Mouse (Mus musculus) 416B (cell line): ENCODE results near the gene Gm20388.

Experiments
- DNase-seq: peaks from one replicate; pipeline ENCODE4 v3.0.0; 2011; ENCODE audit warnings: low read depth

The Gm20388 gene

GRCm38 (mm10) chr8:121868896-121869295 is 1958.3 kb downstream of the Gm20388 start:
- no peak for DNase-seq

- DNase-seq = no peak
These were observed 1959.5 kb downstream of the Gm20388 start for GRCm38 (mm10) chr8:121870190-121870589.

GRCm38 (mm10) chr8:121871833-121872440 is 1961.3 kb downstream of the Gm20388 start:
- DNase-seq = peak; percentile 38

GRCm38 (mm10) chr8:121874031-121874430 is 1963.4 kb downstream of the Gm20388 start:
- peak; percentile 61 for DNase-seq

- no peak for DNase-seq
These were observed 1964.4 kb downstream of the Gm20388 start for GRCm38 (mm10) chr8:121875045-121875444.

GRCm38 (mm10) chr8:121875517-121875916 is 1964.9 kb downstream of the Gm20388 start:
- no peak for DNase-seq

- no peak for DNase-seq
These were observed 1966.6 kb downstream of the Gm20388 start for GRCm38 (mm10) chr8:121877212-121877611.

- no peak for DNase-seq
These were observed 1967.3 kb downstream of the Gm20388 start for GRCm38 (mm10) chr8:121877828-121878480.

GRCm38 (mm10) chr8:121879712-121880111 is 1969.1 kb downstream of the Gm20388 start:
- DNase-seq = no peak

GRCm38 (mm10) chr8:121880818-121881217 is 1970.2 kb downstream of the Gm20388 start:
- no peak for DNase-seq

- DNase-seq = no peak
These were observed 1971.3 kb downstream of the Gm20388 start for GRCm38 (mm10) chr8:121881921-121882320.

GRCm38 (mm10) chr8:121884181-121884580 is 1973.5 kb downstream of the Gm20388 start:
- DNase-seq = no peak

GRCm38 (mm10) chr8:121885001-121885400 is 1974.4 kb downstream of the Gm20388 start:
- no peak for DNase-seq

- no peak for DNase-seq
These were observed 1974.8 kb downstream of the Gm20388 start for GRCm38 (mm10) chr8:121885433-121885832.

- no peak for DNase-seq
These were observed 1976.9 kb downstream of the Gm20388 start for GRCm38 (mm10) chr8:121887547-121887946.

- DNase-seq = no peak
These were observed 1978.7 kb downstream of the Gm20388 start for GRCm38 (mm10) chr8:121889317-121889716.

GRCm38 (mm10) chr8:121889810-121890785 is 1979.5 kb downstream of the Gm20388 start:
- DNase-seq = no peak

- peak; percentile 46 for DNase-seq
These were observed 1982.2 kb downstream of the Gm20388 start for GRCm38 (mm10) chr8:121892875-121893274.

- no peak for DNase-seq
These were observed 1985.3 kb downstream of the Gm20388 start for GRCm38 (mm10) chr8:121895910-121896309.

- no peak for DNase-seq
These were observed 1986.0 kb downstream of the Gm20388 start for GRCm38 (mm10) chr8:121896476-121897145.

- no peak for DNase-seq
These were observed 1986.6 kb downstream of the Gm20388 start for GRCm38 (mm10) chr8:121897205-121897604.

GRCm38 (mm10) chr8:121897871-121898381 is 1987.3 kb downstream of the Gm20388 start:
- DNase-seq = peak; percentile 95
